ENCODE assay signal across 11 mouse cellular contexts in the genomic region with DNA sequence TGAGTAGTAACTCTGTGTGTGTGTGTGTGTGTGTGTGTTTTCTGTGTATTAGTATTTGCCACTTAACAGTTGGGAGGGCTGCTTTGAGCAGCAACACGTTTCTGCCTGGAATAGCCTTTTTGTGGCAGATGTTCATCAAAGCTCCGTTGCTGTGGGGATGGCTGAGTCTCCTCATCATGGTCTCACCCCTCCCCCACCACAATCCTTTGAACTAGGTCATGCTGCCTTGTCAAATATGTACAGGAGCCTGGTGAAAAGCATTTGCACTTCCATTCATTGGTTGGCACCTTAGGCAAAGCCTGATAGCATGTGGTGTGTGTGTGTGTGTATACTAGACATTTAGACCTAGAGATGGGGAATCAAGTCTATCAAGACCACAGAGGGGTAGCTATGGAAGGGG.
DNase-seq lines count a peak whose midpoint lies in the region; TF ChIP-seq lines count a peak whose summit lies in the region.
"Had no signal": no experiment of that assay in that cellular context is flagged by ENCODE, and none has a peak within 500 bp of the region (broad histone marks: within the 10 kb centered on the region; RNA-seq: fewer than 3 reads in every experiment).

No protein-coding gene starts in this region.

- intact Hi-C loops in left cerebral cortex, postnatal 14 days (cut with DNase I): no loop called here
- intact Hi-C loops in left cerebral cortex, adult 2 months (cut with DNase I): no loop called here

- no peak for TF ChIP-seq CTCF in left cerebral cortex, adult 2 months (IDR thresholded peaks at IDR 0.05)

- no peak overlapping the region for H3K27ac ChIP-seq in left cerebral cortex, adult 2 months
- H3K27ac ChIP-seq: hindbrain, embryonic 15.5 days had no signal

- peak; percentile 19 to 36 for DNase-seq in cerebellum, postnatal 10 days
- no peak for DNase-seq in cerebellum, adult 18-20 months
- DNase-seq in left cerebral cortex, postnatal 14 days (ENCODE audit: low spot score in 2 of 2): peak; percentile 17 to 59
- DNase-seq in left cerebral cortex, adult 2 months (ENCODE audit: extremely low spot score in 1 of 2, low spot score in 2 of 2): no peak
- DNase-seq in Muller cell, postnatal 12 days (ENCODE audit: inconsistent ontology term): peak; percentile 66
- DNase-seq in retina, embryonic 14.5 days (ENCODE audit: low spot score): peak; percentile 83
- no peak for DNase-seq in cerebellum, postnatal 36 days
- DNase-seq in kidney, adult 8-10 months: no peak
- DNase-seq: cerebellum, postnatal 25 days had no signal

- H3K4me3 ChIP-seq in left cerebral cortex, adult 2 months: no peak overlapping the region
- H3K4me3 ChIP-seq: hindbrain, embryonic 15.5 days; myocyte had no signal

Comparison
In these comparisons a context has a peak if more than half of its experiments do, and no peak if none do; other contexts are left out.
1. DNase-seq: peak in cerebellum, postnatal 10 days (2 of 2), left cerebral cortex, postnatal 14 days (2 of 2), Muller cell, postnatal 12 days (single experiment) and retina, embryonic 14.5 days (single experiment); none in cerebellum, adult 18-20 months (0 of 2), left cerebral cortex, adult 2 months (0 of 2), cerebellum, postnatal 36 days (0 of 2) and kidney, adult 8-10 months (0 of 2).